ENCODE assay signal across 9 mouse cellular contexts in the genomic region with DNA sequence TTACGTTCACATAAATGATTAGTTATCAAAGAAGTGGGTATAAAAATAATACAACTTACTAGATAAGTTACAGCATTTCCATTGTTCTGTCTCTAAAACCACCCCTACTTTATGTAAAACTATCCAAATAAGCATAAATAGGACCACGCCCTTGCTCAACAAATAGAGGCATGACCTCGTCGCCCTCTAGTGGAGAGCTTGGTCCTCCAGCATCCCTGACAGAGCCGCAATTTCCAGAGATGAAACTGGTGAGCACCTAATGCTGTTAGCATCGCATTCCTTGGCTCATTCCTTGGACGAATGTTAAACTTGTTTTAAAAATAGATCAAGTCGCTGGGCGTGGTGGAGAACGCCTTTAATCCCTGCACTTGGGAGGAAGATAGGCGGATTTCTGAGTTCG. TPM values are rescaled to one million over a fixed set of nuclear protein-coding genes. Genes with fewer than 3 reads are reported as not detected.
A peak's percentile ranks its signal among the peaks of the same experiment; 100 is the strongest.
DNase-seq lines count a peak whose midpoint lies in the region; ATAC-seq and TF ChIP-seq lines count a peak whose summit lies in the region.
"Had no signal": no experiment of that assay in that cellular context is flagged by ENCODE, and none has a peak within 500 bp of the region (broad histone marks: within the 10 kb centered on the region; RNA-seq: fewer than 3 reads in every experiment).

No protein-coding gene starts in this region.

- no peak overlapping the region for H3K9ac ChIP-seq in hindbrain, embryonic 14.5 days
- no peak overlapping the region for H3K9ac ChIP-seq in hindbrain, embryonic 12.5 days
- H3K9ac ChIP-seq: midbrain, embryonic 12.5 days had no signal

- peak; percentile 47 for DNase-seq in hindbrain, embryonic 14.5 days (ENCODE audit: low spot score)
- no peak for DNase-seq in Patski (ENCODE audit: low read depth, low spot score)
- DNase-seq in embryo, embryonic 11 days: peak; percentile 76
- DNase-seq in kidney, postnatal 36 days: peak; percentile 30 to 75
- no peak for DNase-seq in ovary, postnatal 10 days (ENCODE audit: low spot score)

- no peak overlapping the region for H3ac ChIP-seq in C2C12 (ENCODE audit: control insufficient read depth, insufficient read length, low read depth)

- in situ Hi-C loops in Patski (cut with MboI; ENCODE audit: low pct_unique_long_range_greater_than_20kb): no loop called here

- H3K27me3 ChIP-seq in hindbrain, embryonic 14.5 days (ENCODE audit: control insufficient read depth, insufficient read depth, low read length): no peaks in the 10 kb centered on the region
- no peaks in the 10 kb centered on the region for H3K27me3 ChIP-seq in hindbrain, embryonic 12.5 days
- H3K27me3 ChIP-seq in C2C12 (ENCODE audit: control insufficient read depth, insufficient read depth, insufficient read length) (no peaks in the 10 kb centered on the region), Patski (no peaks in the 10 kb centered on the region)
- H3K27me3 ChIP-seq: midbrain, embryonic 12.5 days had no signal

- no peaks in the 10 kb centered on the region for H3K9me3 ChIP-seq in hindbrain, embryonic 14.5 days (ENCODE audit: control insufficient read depth, low read length)
- H3K9me3 ChIP-seq in hindbrain, embryonic 12.5 days (replicated peaks): no peaks in the 10 kb centered on the region
- H3K9me3 ChIP-seq: midbrain, embryonic 12.5 days had no signal

- H3K79me3 ChIP-seq in C2C12 (ENCODE audit: low read depth): no peaks in the 10 kb centered on the region

- no peak overlapping the region for H3K4me3 ChIP-seq in hindbrain, embryonic 14.5 days (replicated peaks; ENCODE audit: low read length)
- H3K4me3 ChIP-seq in hindbrain, embryonic 12.5 days: no peak overlapping the region
- H3K4me3 ChIP-seq in C2C12 (ENCODE audit: insufficient read depth, poor library complexity, severe bottlenecking): no peak overlapping the region
- H3K4me3 ChIP-seq: midbrain, embryonic 12.5 days had no signal

- no peak overlapping the region for H3K4me2 ChIP-seq in hindbrain, embryonic 14.5 days (replicated peaks)
- H3K4me2 ChIP-seq in hindbrain, embryonic 12.5 days (replicated peaks): no peak overlapping the region
- H3K4me2 ChIP-seq: midbrain, embryonic 12.5 days had no signal

- H3K36me3 ChIP-seq in hindbrain, embryonic 14.5 days (replicated peaks; ENCODE audit: control insufficient read depth, insufficient read depth): no peaks in the 10 kb centered on the region
- H3K36me3 ChIP-seq in hindbrain, embryonic 12.5 days: no peaks in the 10 kb centered on the region
- H3K36me3 ChIP-seq in C2C12 (ENCODE audit: control insufficient read depth, insufficient read depth): no peaks in the 10 kb centered on the region
- H3K36me3 ChIP-seq: midbrain, embryonic 12.5 days had no signal

- WGBS in hindbrain, embryonic 14.5 days: 43% methylated on average over 12 of the region's 12 CpGs
- WGBS in hindbrain, embryonic 12.5 days: 39% methylated on average over 12 of the region's 12 CpGs

- H3K27ac ChIP-seq in hindbrain, embryonic 14.5 days: no peak overlapping the region
- no peak overlapping the region for H3K27ac ChIP-seq in hindbrain, embryonic 12.5 days
- H3K27ac ChIP-seq: midbrain, embryonic 12.5 days had no signal

- no peaks in the 10 kb centered on the region for H3K4me1 ChIP-seq in hindbrain, embryonic 14.5 days (replicated peaks; ENCODE audit: control insufficient read depth, insufficient read depth, low read length)
- no peaks in the 10 kb centered on the region for H3K4me1 ChIP-seq in hindbrain, embryonic 12.5 days
- H3K4me1 ChIP-seq: midbrain, embryonic 12.5 days had no signal

- ATAC-seq in hindbrain, embryonic 14.5 days (ENCODE audit: low FRiP score): no peak
- ATAC-seq in hindbrain, embryonic 12.5 days (ENCODE audit: low FRiP score): no peak
- ATAC-seq in Patski: no peak
- ATAC-seq in megakaryocyte-erythroid progenitor cell, adult 5-6 weeks (replicated peaks; ENCODE audit: low FRiP score, low TSS enrichment, poor library complexity, severe bottlenecking): peak; percentile 92

- CTCF ChIA-PET in Patski (lab: Charles Lee): interaction anchor here (0.6 to 2.7 kb wide), 9 partner anchors 9 to 918 kb away, joined by 3 to 8 read pairs (median 3); partner anchors contain the start of genes Bbs12 and Cetn4

- no peaks in the 10 kb centered on the region for H3K79me2 ChIP-seq in C2C12 (ENCODE audit: control insufficient read depth, insufficient read depth)

- TF ChIP-seq CTCF in C2C12 (IDR thresholded peaks at IDR 0.05; ENCODE audit: control insufficient read depth, insufficient read depth, insufficient read length) (peak; percentile 62), Patski (IDR thresholded peaks at IDR 0.05) (peak; percentile 91)

- POLR2A ChIA-PET in Patski (lab: Charles Lee): no interaction called here

TF ChIP-seq in C2C12, 6 proteins besides CTCF, POLR2A, EP300 and RAD21:
- TF ChIP-seq FOSL1 (IDR thresholded peaks at IDR 0.05; ENCODE audit: insufficient read depth, low read length, poor library complexity, severe bottlenecking): no peak

RNA-seq across cellular contexts. Expression of gene Bbs12, which starts 9.7 kb away (rescaled TPM):
- polyA plus RNA-seq in hindbrain, embryonic 14.5 days (2014; fragmentation: Nextera tagmentation; extraction: Ambion mirVana): 5.1 and 5.4 TPM in 2 replicates
- polyA plus RNA-seq in hindbrain, embryonic 12.5 days (2016; fragmentation: Nextera tagmentation; extraction: Ambion mirVana): 5.0 and 5.7 TPM in 2 replicates
- polyA plus RNA-seq in C2C12 (2012; fragmentation: generic; extraction: Trizol): 2.8 TPM
- 18.8 TPM for polyA plus RNA-seq in Patski (2021)
- total RNA-seq in megakaryocyte-erythroid progenitor cell, adult 5-6 weeks (2014; fragmentation: Nextera tagmentation): 10.3 and 15.8 TPM in 2 replicates
- total RNA-seq in megakaryocyte-erythroid progenitor cell, adult 5-6 weeks (2017): 8.2 and 17.5 TPM in 2 replicates

RNA-seq across cellular contexts. Expression of gene Cetn4, which starts 9.8 kb away (rescaled TPM):
- 1.5 and 1.7 TPM in 2 replicates for polyA plus RNA-seq in hindbrain, embryonic 14.5 days (2014; fragmentation: Nextera tagmentation; extraction: Ambion mirVana)
- polyA plus RNA-seq in hindbrain, embryonic 12.5 days (2016; fragmentation: Nextera tagmentation; extraction: Ambion mirVana): 2.9 and 4.4 TPM in 2 replicates
- 0.75 TPM for polyA plus RNA-seq in C2C12 (2012; fragmentation: generic; extraction: Trizol)
- 27.9 TPM for polyA plus RNA-seq in Patski (2021)
- 3.6 and 6.5 TPM in 2 replicates for total RNA-seq in megakaryocyte-erythroid progenitor cell, adult 5-6 weeks (2014; fragmentation: Nextera tagmentation)
- 7.3 and 10.6 TPM in 2 replicates for total RNA-seq in megakaryocyte-erythroid progenitor cell, adult 5-6 weeks (2017)

RNA-seq across cellular contexts. Expression of gene Fgf2, which starts 45.5 kb away (rescaled TPM):
- 1.1 and 1.5 TPM in 2 replicates for polyA plus RNA-seq in hindbrain, embryonic 14.5 days (2014; fragmentation: Nextera tagmentation; extraction: Ambion mirVana)
- polyA plus RNA-seq in hindbrain, embryonic 12.5 days (2016; fragmentation: Nextera tagmentation; extraction: Ambion mirVana): 0.91 and 1.0 TPM in 2 replicates
- 0.49 TPM for polyA plus RNA-seq in C2C12 (2012; fragmentation: generic; extraction: Trizol)
- 1.3 TPM for polyA plus RNA-seq in Patski (2021)
- not detected in 2 replicates for total RNA-seq in megakaryocyte-erythroid progenitor cell, adult 5-6 weeks (2014; fragmentation: Nextera tagmentation)
- total RNA-seq in megakaryocyte-erythroid progenitor cell, adult 5-6 weeks (2017): not detected in 2 replicates

Comparison
In these comparisons a context has a peak if more than half of its experiments do, and no peak if none do; other contexts are left out.
1. DNase-seq: peak in hindbrain, embryonic 14.5 days (single experiment), embryo, embryonic 11 days (single experiment) and kidney, postnatal 36 days (2 of 2); none in Patski (single experiment) and ovary, postnatal 10 days (single experiment).